Mouse (Mus musculus) embryonic facial prominence, embryonic 14.5 days (tissue): ENCODE results near the gene Gpr157. TPM values are rescaled to one million over a fixed set of nuclear protein-coding genes. Genes with fewer than 3 reads are reported as not detected.

Experiments used
- ATAC-seq: fragments of 200-750 bp; cut with Nextera tagmentation; 2 replicates; pipeline ENCODE4 v1.8.0; 2017; ENCODE audit warnings: low read depth, moderate number of reproducible peaks, moderate TSS enrichment
- DNase-seq: peaks from one replicate; pipeline ENCODE4 v3.0.0-alpha.2; 2015; ENCODE audit warnings: low spot score
- H3K27ac ChIP-seq: fragments of 300-500 bp; sonication (generic); replicated peaks from 2 replicates; pipeline ENCODE4 v1.5.1; 2014; ENCODE audit warnings: low read depth, mild to moderate bottlenecking, low read length, moderate library complexity
- H3K27me3 ChIP-seq: fragments of 300-500 bp; sonication (generic); replicated peaks from 2 replicates; pipeline ENCODE4 v1.6.1; 2014; ENCODE audit warnings: low read length; ENCODE audit not compliant: control insufficient read depth, insufficient read depth
- H3K36me3 ChIP-seq: fragments of 300-500 bp; sonication (generic); 2 replicates; pipeline ENCODE4 v1.6.1; 2014; ENCODE audit warnings: low read length, mixed read lengths; ENCODE audit not compliant: control insufficient read depth, insufficient read depth
- H3K4me1 ChIP-seq: fragments of 300-500 bp; sonication (generic); 2 replicates; pipeline ENCODE4 v1.6.1; 2014; ENCODE audit warnings: antibody characterized with exemption, low read length; ENCODE audit not compliant: control insufficient read depth, insufficient read depth
- H3K4me2 ChIP-seq: fragments of 300-500 bp; sonication (generic); 2 replicates; pipeline ENCODE4 v1.6.1; 2014; ENCODE audit warnings: low read depth, mild to moderate bottlenecking, low read length, moderate library complexity, mixed read lengths
- H3K4me3 ChIP-seq: fragments of 300-500 bp; sonication (generic); 2 replicates; pipeline ENCODE4 v1.5.1; 2014; ENCODE audit warnings: low read depth, mild to moderate bottlenecking, low read length
- H3K9ac ChIP-seq: fragments of 300-500 bp; sonication (generic); 2 replicates; pipeline ENCODE4 v1.6.1; 2014; ENCODE audit warnings: low read depth, mild to moderate bottlenecking, low read length, moderate library complexity, mixed read lengths
- H3K9me3 ChIP-seq: fragments of 300-500 bp; sonication (generic); 2 replicates; pipeline ENCODE4 v1.6.1; 2016; ENCODE audit warnings: low read length; ENCODE audit not compliant: control insufficient read depth
- WGBS: fragments of 180-500 bp; shearing (Covaris S2); extraction: QIAGEN DNeasy Blood & Tissue Kit; methylation state at CpG from one replicate; pipeline ENCODE4 v1.1.7; 2014; 5-methylcytosine and 5-hydroxymethylcytosine counted together
- polyA plus RNA-seq: library from polyadenylated mRNA; unstranded; fragments of >200 nt; fragmentation: Nextera tagmentation; extraction: Ambion mirVana; gene quantifications from 2 replicates; pipeline ENCODE4 v1.2.1, GENCODE M21; 2014

Gene Gpr157
- polyA plus RNA-seq, 1 experiment from 2014 or later, result 0.58 TPM

DNA sequence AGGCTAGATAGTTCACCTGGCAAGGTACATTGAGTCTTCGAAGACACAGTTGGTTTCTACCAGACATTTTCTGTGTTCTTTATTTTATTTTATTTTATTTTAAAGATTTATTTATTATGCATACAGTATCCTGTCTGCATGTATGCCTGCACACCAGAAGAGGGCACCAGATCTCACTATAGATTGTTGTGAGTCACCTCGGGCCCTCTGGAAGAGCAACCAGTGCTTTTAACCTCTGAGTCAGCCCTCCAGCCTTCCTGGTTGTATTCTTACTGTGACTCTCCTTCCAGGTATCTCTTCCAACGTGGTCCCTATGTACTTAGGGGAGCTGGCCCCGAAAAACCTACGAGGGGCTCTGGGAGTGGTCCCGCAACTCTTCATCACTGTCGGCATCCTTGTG is 48.1 kb downstream of the Gpr157 start:
- no peak for ATAC-seq
- H3K27ac ChIP-seq, result no peak overlapping the region
- H3K36me3 ChIP-seq, result no peaks in the 10 kb centered on the region
- no peak overlapping the region for H3K9ac ChIP-seq
- no peak overlapping the region for H3K4me2 ChIP-seq
- no peak for DNase-seq
- H3K9me3 ChIP-seq, result no peaks in the 10 kb centered on the region
- H3K4me3 ChIP-seq, result no peak overlapping the region
- WGBS, result 80% methylated on average over 7 of the region's 7 CpGs
- H3K27me3 ChIP-seq, result no peaks in the 10 kb centered on the region
- peaks cover 10% of the 10 kb centered on the region; the same call in 1 of the 2 replicates for H3K4me1 ChIP-seq

DNA sequence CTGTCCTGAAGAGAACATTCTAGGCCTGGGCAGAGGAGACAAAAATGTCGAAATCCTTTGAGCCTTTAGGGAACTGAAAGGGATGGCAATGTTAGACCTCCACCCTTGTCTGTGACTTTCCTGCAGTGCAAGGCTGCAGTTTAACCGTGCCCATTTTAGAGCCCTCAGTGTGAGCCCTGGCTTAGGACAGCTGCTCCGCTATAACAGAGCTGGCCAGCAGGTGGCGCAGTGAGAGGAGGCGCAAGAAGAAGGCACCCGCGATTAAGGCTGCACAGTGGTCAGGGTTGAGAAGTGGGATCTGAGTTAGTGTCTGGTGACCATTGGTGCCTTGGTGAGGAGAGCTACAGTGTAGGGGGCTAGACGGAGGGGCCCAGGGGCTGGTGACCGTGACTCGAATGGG is 49.5 kb downstream of the Gpr157 start:
- Histone ChIP-seq H3K27ac (no peak overlapping the region), H3K4me1 (peaks cover 10% of the 10 kb centered on the region; the same call in 1 of the 2 replicates), H3K9me3 (no peaks in the 10 kb centered on the region), H3K4me2 (no peak overlapping the region), H3K36me3 (no peaks in the 10 kb centered on the region), H3K4me3 (no peak overlapping the region), H3K27me3 (no peaks in the 10 kb centered on the region), H3K9ac (no peak overlapping the region)
- ATAC-seq (peak; percentile 56), DNase-seq (peak; percentile 64)
- WGBS, result 11% methylated on average over 10 of the region's 10 CpGs

DNA sequence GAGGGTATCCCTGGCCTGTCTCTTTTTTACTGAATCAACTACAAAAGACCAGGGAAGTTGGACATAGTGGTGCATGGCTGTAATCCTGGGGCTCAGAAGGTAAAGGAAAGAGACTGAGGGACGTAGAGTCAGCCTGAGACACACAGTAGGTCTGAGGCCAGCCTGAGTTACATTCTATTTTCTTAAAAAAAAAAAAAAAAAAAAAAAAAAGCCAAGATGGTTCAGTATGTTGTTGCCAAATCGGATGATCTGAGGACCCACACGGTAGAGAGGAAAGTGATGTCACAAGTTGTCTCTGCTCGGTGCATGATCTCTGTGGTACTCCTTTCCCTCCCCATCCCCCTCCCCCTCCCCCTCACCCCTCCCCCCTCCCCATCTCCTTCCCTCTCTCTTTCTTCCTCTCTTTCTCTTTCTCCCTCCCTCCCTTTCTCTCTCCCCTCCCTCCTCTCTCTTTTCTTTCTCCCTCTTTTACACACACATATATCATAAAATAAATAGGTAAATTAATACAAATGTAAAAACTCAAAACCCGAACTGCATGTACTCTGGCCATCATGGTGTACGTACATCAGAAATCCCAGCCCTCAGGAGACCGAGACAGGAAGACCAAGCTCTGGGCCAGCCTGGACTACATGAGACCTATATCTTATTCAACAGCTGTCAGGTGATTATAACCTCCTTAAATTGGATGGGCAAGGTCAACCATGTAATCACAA is 50.4 kb downstream of the Gpr157 start:
- no peaks in the 10 kb centered on the region for H3K36me3 ChIP-seq
- no peaks in the 10 kb centered on the region for H3K27me3 ChIP-seq
- peaks cover 10% of the 10 kb centered on the region; the same call in 1 of the 2 replicates for H3K4me1 ChIP-seq
- no peak overlapping the region for H3K4me3 ChIP-seq
- 85% methylated on average over 7 of the region's 7 CpGs for WGBS
- ATAC-seq (no peak), DNase-seq (no peak)
- H3K4me2 ChIP-seq, result no peak overlapping the region
- no peak overlapping the region for H3K9ac ChIP-seq
- H3K27ac ChIP-seq, result no peak overlapping the region
- no peaks in the 10 kb centered on the region for H3K9me3 ChIP-seq

DNA sequence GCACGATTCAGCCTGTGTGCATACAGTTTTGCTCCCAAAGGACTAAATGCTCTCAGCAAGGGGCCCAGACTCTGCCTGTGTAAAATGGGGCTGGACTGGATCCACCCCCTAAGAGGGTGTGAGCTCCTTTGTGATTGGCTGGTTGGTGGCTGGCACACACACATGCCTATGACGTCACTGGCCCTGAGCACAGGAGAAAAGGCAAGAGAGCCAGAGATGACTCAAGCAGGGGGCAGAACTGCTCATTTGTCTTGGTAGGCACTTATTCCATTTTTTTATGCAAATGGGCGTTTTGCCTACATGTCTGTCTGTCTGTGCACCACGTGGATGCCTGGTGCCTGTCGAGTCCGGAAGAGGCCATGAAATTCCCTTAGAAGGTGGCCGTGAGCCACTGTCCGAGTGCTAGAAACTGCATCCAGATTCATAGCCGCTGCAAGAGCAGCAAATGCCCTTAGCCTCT is 50.9 kb downstream of the Gpr157 start:
- no peaks in the 10 kb centered on the region for H3K36me3 ChIP-seq
- H3K9me3 ChIP-seq, result no peaks in the 10 kb centered on the region
- peaks cover 4% of the 10 kb centered on the region; the same call in 1 of the 2 replicates for H3K4me1 ChIP-seq
- ATAC-seq, result peak; percentile 79
- H3K4me2 ChIP-seq, result peak overlapping the region; percentile 44
- WGBS, result 15% methylated on average over 9 of the region's 9 CpGs
- no peak overlapping the region for H3K27ac ChIP-seq
- no peak overlapping the region; the same call in 1 of the 2 replicates for H3K9ac ChIP-seq
- DNase-seq, result peak; percentile 91
- H3K4me3 ChIP-seq, result peak overlapping the region; percentile 12; the same call in 1 of the 2 replicates
- no peaks in the 10 kb centered on the region for H3K27me3 ChIP-seq

GRCm38 (mm10) chr4:150139090-150139489 is 51.9 kb downstream of the Gpr157 start:
- ATAC-seq, result no peak

DNA sequence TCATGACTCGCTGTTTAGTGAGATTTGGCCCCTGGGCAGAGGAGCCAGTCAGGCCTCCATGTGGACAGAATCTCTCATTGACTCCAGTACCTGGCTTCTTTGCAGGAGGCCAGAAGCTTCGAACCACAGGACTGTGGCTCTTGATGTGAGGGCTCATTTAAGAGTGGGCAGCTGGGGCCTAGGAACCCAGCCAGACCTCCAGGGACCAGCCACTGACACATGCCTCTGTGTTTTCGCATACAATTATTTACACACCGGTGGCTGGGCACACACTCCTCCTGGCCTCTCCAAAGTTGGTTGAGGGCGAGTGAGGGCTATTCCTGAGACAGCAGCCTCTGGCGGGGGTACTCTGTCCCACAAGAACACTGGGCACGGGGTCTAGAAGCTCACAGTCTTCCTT is 53.2 kb downstream of the Gpr157 start:
- DNase-seq (no peak), ATAC-seq (no peak)
- no peaks in the 10 kb centered on the region for H3K27me3 ChIP-seq
- H3K9ac ChIP-seq, result no peak overlapping the region
- H3K4me1 ChIP-seq, result no peaks in the 10 kb centered on the region; the same call in 1 of the 2 replicates
- no peak overlapping the region for H3K27ac ChIP-seq
- WGBS, result 73% methylated on average over 7 of the region's 7 CpGs
- no peaks in the 10 kb centered on the region for H3K9me3 ChIP-seq
- no peaks in the 10 kb centered on the region for H3K36me3 ChIP-seq
- H3K4me2 ChIP-seq, result no peak overlapping the region
- H3K4me3 ChIP-seq, result no peak overlapping the region

More at GRCm38 (mm10) chr4:150139090-150139489, 51.9 kb downstream of the Gpr157 start:
- H3K27ac ChIP-seq, result no peak overlapping the region
- no peak overlapping the region for H3K9ac ChIP-seq
- no peaks in the 10 kb centered on the region for H3K27me3 ChIP-seq
- no peaks in the 10 kb centered on the region for H3K9me3 ChIP-seq
- no peak overlapping the region for H3K4me3 ChIP-seq
- no peaks in the 10 kb centered on the region for H3K36me3 ChIP-seq
- H3K4me1 ChIP-seq, result no peaks in the 10 kb centered on the region; the same call in 1 of the 2 replicates
- no peak for DNase-seq
- WGBS, result 68% methylated on average over 13 of the region's 13 CpGs
- H3K4me2 ChIP-seq, result no peak overlapping the region

- H3K36me3 ChIP-seq, result no peaks in the 10 kb centered on the region
- H3K27me3 ChIP-seq, result no peaks in the 10 kb centered on the region
- H3K9ac ChIP-seq, result no peak overlapping the region
- H3K4me1 ChIP-seq, result no peaks in the 10 kb centered on the region
- H3K4me2 ChIP-seq, result no peak overlapping the region
- 26% methylated on average over 12 of the region's 12 CpGs for WGBS
- DNase-seq (peak; percentile 46), ATAC-seq (no peak)
- peaks cover 7% of the 10 kb centered on the region; the same call in 1 of the 2 replicates for H3K9me3 ChIP-seq
- H3K4me3 ChIP-seq, result no peak overlapping the region
- H3K27ac ChIP-seq, result no peak overlapping the region
These were observed 57.1 kb downstream of the Gpr157 start for GRCm38 (mm10) chr4:150144242-150144641.

DNA sequence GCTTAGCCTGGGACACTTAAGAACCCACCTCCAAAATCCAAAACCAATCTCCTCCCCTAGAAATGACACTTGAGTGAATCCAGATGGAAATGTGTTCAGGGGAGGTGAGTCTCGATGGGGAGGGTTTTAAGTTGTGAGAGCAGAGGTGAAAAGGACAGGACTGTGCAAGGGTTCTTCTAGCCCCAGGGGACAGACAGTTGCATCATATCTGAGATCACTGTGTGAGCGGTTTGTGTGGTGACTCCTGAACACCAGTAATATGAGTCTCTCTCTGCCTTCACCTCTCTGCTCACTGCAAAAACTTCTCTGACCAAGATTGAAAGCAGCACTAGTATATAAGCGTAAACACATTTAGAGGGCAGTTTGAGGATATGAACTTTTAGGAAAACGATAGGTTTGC is 59.1 kb downstream of the Gpr157 start:
- DNase-seq (no peak), ATAC-seq (no peak)
- no peak overlapping the region for H3K27ac ChIP-seq
- no peak overlapping the region for H3K4me3 ChIP-seq
- H3K9ac ChIP-seq, result no peak overlapping the region
- H3K36me3 ChIP-seq, result no peaks in the 10 kb centered on the region
- WGBS, result 53% methylated on average over 4 of the region's 4 CpGs
- no peak overlapping the region for H3K4me2 ChIP-seq
- no peaks in the 10 kb centered on the region for H3K27me3 ChIP-seq
- peaks cover 7% of the 10 kb centered on the region; the same call in 1 of the 2 replicates for H3K9me3 ChIP-seq
- H3K4me1 ChIP-seq, result no peaks in the 10 kb centered on the region

DNA sequence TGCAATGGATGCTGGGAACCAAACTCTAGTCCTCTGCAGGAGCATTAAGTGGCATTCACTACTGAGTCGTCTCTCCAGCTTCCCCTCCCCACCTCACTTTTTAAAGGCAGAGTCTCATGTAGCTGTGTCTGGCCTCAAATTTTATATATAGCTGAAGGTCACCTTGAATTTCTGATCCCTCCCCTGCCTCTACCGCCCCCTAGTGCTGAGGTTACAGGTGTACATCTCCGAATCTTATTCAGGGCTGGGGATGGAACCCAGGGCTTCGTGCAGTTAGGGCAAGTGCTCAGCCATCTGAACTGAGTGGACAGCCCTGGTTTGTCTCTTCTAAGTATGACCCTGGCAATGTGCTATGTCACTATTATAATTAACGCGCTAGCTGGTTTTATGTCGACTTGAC is 63.9 kb downstream of the Gpr157 start:
- no peaks in the 10 kb centered on the region for H3K4me1 ChIP-seq
- H3K9ac ChIP-seq, result no peak overlapping the region
- no peaks in the 10 kb centered on the region for H3K36me3 ChIP-seq
- 82% methylated on average over 7 of the region's 7 CpGs for WGBS
- ATAC-seq (no peak), DNase-seq (no peak)
- H3K27ac ChIP-seq, result no peak overlapping the region
- no peak overlapping the region for H3K4me2 ChIP-seq
- H3K4me3 ChIP-seq, result no peak overlapping the region
- H3K9me3 ChIP-seq, result peaks cover 7% of the 10 kb centered on the region; the same call in 1 of the 2 replicates
- no peaks in the 10 kb centered on the region for H3K27me3 ChIP-seq
